ENCODE assay signal across 10 mouse cellular contexts in genomic region chr7:25417597-25417996, GRCm38 (mm10). TPM values are rescaled to one million over a fixed set of nuclear protein-coding genes. Genes with fewer than 3 reads are reported as not detected.
A peak's percentile ranks its signal among the peaks of the same experiment; 100 is the strongest.
DNase-seq lines count a peak whose midpoint lies in the region; ATAC-seq and TF ChIP-seq lines count a peak whose summit lies in the region.
"Had no signal": no experiment of that assay in that cellular context is flagged by ENCODE, and none has a peak within 500 bp of the region (broad histone marks: within the 10 kb centered on the region; RNA-seq: fewer than 3 reads in every experiment).

No protein-coding gene starts in this region.

- WGBS in liver, embryonic 12.5 days (ENCODE audit: insufficient replicate concordance), result 45% methylated on average over 1 of the region's 1 CpGs
- 78% methylated on average over 1 of the region's 1 CpGs for WGBS in forebrain, embryonic 11.5 days

- TF ChIP-seq CTCF in MEL (IDR thresholded peaks at IDR 0.05 in 2 of 3, conservative IDR thresholded peaks at IDR 0.05 in 1 of 3; ENCODE audit: control insufficient read depth in 1 of 3, insufficient read depth in 1 of 3, low read depth in 2 of 3, low read length in 3 of 3, poor library complexity in 1 of 3, severe bottlenecking in 1 of 3), result peak; percentile 47 to 67 (median 56)

- DNase-seq in liver, result peak; percentile 32
- DNase-seq in MEL (ENCODE audit: low read depth, low spot score), result peak; percentile 67
- peak; percentile 46 for DNase-seq in brain, adult 2 months (ENCODE audit: low read depth, low spot score)
- DNase-seq in retina, embryonic 14.5 days (ENCODE audit: low spot score), result peak; percentile 64
- DNase-seq in forebrain, embryonic 11.5 days (ENCODE audit: low spot score), result no peak

- TF ChIP-seq RAD21 in MEL (IDR thresholded peaks at IDR 0.05; ENCODE audit: low read depth, low read length), result peak; percentile 56

- no peak for ATAC-seq in liver, embryonic 12.5 days
- no peak for ATAC-seq in erythroid progenitor cell, adult 5-6 weeks (replicated peaks; ENCODE audit: low FRiP score, poor library complexity, severe bottlenecking)
- ATAC-seq in forebrain, embryonic 11.5 days (replicated peaks; ENCODE audit: low FRiP score), result no peak
- ATAC-seq: intestine, embryonic 16.5 days had no signal

- no peaks in the 10 kb centered on the region for H3K36me3 ChIP-seq in liver, embryonic 12.5 days
- no peaks in the 10 kb centered on the region for H3K36me3 ChIP-seq in MEL (ENCODE audit: control insufficient read depth in 1 of 2, insufficient read depth in 2 of 2, low read length in 2 of 2)
- H3K36me3 ChIP-seq in forebrain, embryonic 11.5 days (ENCODE audit: control insufficient read depth, insufficient read depth, low read length), result no peaks in the 10 kb centered on the region
- H3K36me3 ChIP-seq: stomach, embryonic 15.5 days had no signal

- H3K27ac ChIP-seq in liver, embryonic 12.5 days, result no peak overlapping the region
- no peak overlapping the region for H3K27ac ChIP-seq in MEL (ENCODE audit: control insufficient read depth, low read depth, low read length)
- no peak overlapping the region for H3K27ac ChIP-seq in forebrain, embryonic 11.5 days (ENCODE audit: low read depth, low read length)
- H3K27ac ChIP-seq: stomach, embryonic 15.5 days had no signal

- TF ChIP-seq POLR2A in MEL (IDR thresholded peaks at IDR 0.05; ENCODE audit: control insufficient read depth in 1 of 2, insufficient read depth in 1 of 2, low read depth in 1 of 2, low read length in 2 of 2, poor library complexity in 1 of 2), result no peak

- H3K4me1 ChIP-seq in liver, embryonic 12.5 days, result no peaks in the 10 kb centered on the region
- H3K4me1 ChIP-seq in MEL (ENCODE audit: control insufficient read depth in 1 of 2, insufficient read depth in 2 of 2, low read length in 2 of 2), result no peaks in the 10 kb centered on the region
- H3K4me1 ChIP-seq in forebrain, embryonic 11.5 days (replicated peaks; ENCODE audit: control insufficient read depth, insufficient read depth, low read length), result no peaks in the 10 kb centered on the region
- H3K4me1 ChIP-seq: stomach, embryonic 15.5 days had no signal

- H3K79me2 ChIP-seq in MEL (ENCODE audit: control insufficient read depth, insufficient read depth, low read length, poor library complexity), result no peaks in the 10 kb centered on the region

- H3K27me3 ChIP-seq in liver, embryonic 12.5 days (replicated peaks), result peaks cover 10% of the 10 kb centered on the region
- no peaks in the 10 kb centered on the region for H3K27me3 ChIP-seq in MEL (ENCODE audit: control insufficient read depth in 1 of 2, insufficient read depth in 2 of 2, low read length in 2 of 2)
- H3K27me3 ChIP-seq in forebrain, embryonic 11.5 days (ENCODE audit: control insufficient read depth, insufficient read depth, low read length), result no peaks in the 10 kb centered on the region
- H3K27me3 ChIP-seq: stomach, embryonic 15.5 days had no signal

- TF ChIP-seq EP300 in MEL (IDR thresholded peaks at IDR 0.05; ENCODE audit: low read depth in 1 of 2, low read length in 2 of 2), result no peak

- no peaks in the 10 kb centered on the region for H3K9me3 ChIP-seq in liver, embryonic 12.5 days (replicated peaks)
- no peaks in the 10 kb centered on the region for H3K9me3 ChIP-seq in MEL (replicated peaks; ENCODE audit: insufficient read depth, low read length)
- no peaks in the 10 kb centered on the region for H3K9me3 ChIP-seq in forebrain, embryonic 11.5 days (ENCODE audit: control insufficient read depth, low read length)
- H3K9me3 ChIP-seq: stomach, embryonic 15.5 days had no signal

- no peak overlapping the region for H3K9ac ChIP-seq in liver, embryonic 12.5 days
- no peak overlapping the region for H3K9ac ChIP-seq in MEL (ENCODE audit: control insufficient read depth, low read depth, low read length, poor library complexity, severe bottlenecking)
- H3K9ac ChIP-seq in forebrain, embryonic 11.5 days (ENCODE audit: low read length), result no peak overlapping the region
- H3K9ac ChIP-seq: stomach, embryonic 15.5 days had no signal

- H3K4me3 ChIP-seq in liver, embryonic 12.5 days, result no peak overlapping the region
- no peak overlapping the region for H3K4me3 ChIP-seq in MEL (ENCODE audit: control insufficient read depth in 1 of 2, insufficient read depth in 1 of 2, low read depth in 2 of 2, low read length in 2 of 2)
- H3K4me3 ChIP-seq in forebrain, embryonic 11.5 days (ENCODE audit: low read depth, low read length), result no peak overlapping the region
- H3K4me3 ChIP-seq: stomach, embryonic 15.5 days had no signal

- no peak overlapping the region for H3K4me2 ChIP-seq in liver, embryonic 12.5 days
- H3K4me2 ChIP-seq in forebrain, embryonic 11.5 days (ENCODE audit: low read depth, low read length, severe bottlenecking), result no peak overlapping the region
- H3K4me2 ChIP-seq: stomach, embryonic 15.5 days had no signal

TF ChIP-seq in MEL, 35 proteins besides CTCF, POLR2A, EP300 and RAD21:
- peak; percentile 72 for TF ChIP-seq SMC3 (IDR thresholded peaks at IDR 0.05; ENCODE audit: low read depth, low read length)
- no peak for TF ChIP-seq HCFC1 (IDR thresholded peaks at IDR 0.05; ENCODE audit: low read depth, low read length)
- peak; percentile 48 for TF ChIP-seq ZC3H11A (IDR thresholded peaks at IDR 0.05; ENCODE audit: low read depth, low read length)

RNA-seq across cellular contexts. Expression of gene Cxcl17, which starts 4.9 kb away (rescaled TPM):
- 0.30 TPM in 1 of 2 replicates, not detected in the other for polyA plus RNA-seq in liver, embryonic 12.5 days (2016; fragmentation: Nextera tagmentation; extraction: Ambion mirVana)
- not detected in 2 replicates for total RNA-seq in MEL (2012; rRNA removed)
- polyA plus RNA-seq in MEL (2012; ENCODE audit: insufficient read depth in 1 of 2, insufficient read length in 2 of 2, low read depth in 1 of 2, low replicate concordance in 2 of 2, missing spikeins in 1 of 2), result not detected
- not detected in 2 replicates for total RNA-seq in erythroid progenitor cell, adult 5-6 weeks (2015; ENCODE audit: low replicate concordance)
- not detected in 2 replicates for total RNA-seq in erythroid progenitor cell, adult 5-6 weeks (2017; ENCODE audit: low replicate concordance)
- 0.69 TPM in 1 of 2 replicates, not detected in the other for polyA plus RNA-seq in forebrain, embryonic 11.5 days (2014; fragmentation: Nextera tagmentation; extraction: Ambion mirVana)
- total RNA-seq: common myeloid progenitor, adult 5-6 weeks had no signal

RNA-seq across cellular contexts. Expression of gene Lipe, which starts 19.1 kb away (rescaled TPM):
- 2.9 and 3.3 TPM in 2 replicates for polyA plus RNA-seq in liver, embryonic 12.5 days (2016; fragmentation: Nextera tagmentation; extraction: Ambion mirVana)
- total RNA-seq in MEL (2012; rRNA removed), result 4.1 and 4.5 TPM in 2 replicates
- 10 to 100 TPM in 1 of 2 experiments, not detected in 1; 15.4 TPM for polyA plus RNA-seq in MEL (2012; ENCODE audit: insufficient read depth in 1 of 2, insufficient read length in 2 of 2, low read depth in 1 of 2, low replicate concordance in 2 of 2, missing spikeins in 1 of 2)
- 1.1 and 10.9 TPM in 2 replicates for total RNA-seq in erythroid progenitor cell, adult 5-6 weeks (2015; ENCODE audit: low replicate concordance)
- 0.23 and 13.1 TPM in 2 replicates for total RNA-seq in erythroid progenitor cell, adult 5-6 weeks (2017; ENCODE audit: low replicate concordance)
- polyA plus RNA-seq in forebrain, embryonic 11.5 days (2014; fragmentation: Nextera tagmentation; extraction: Ambion mirVana), result 3.0 and 3.8 TPM in 2 replicates

RNA-seq across cellular contexts. Expression of gene Cnfn, which starts 48.1 kb away (rescaled TPM):
- polyA plus RNA-seq in liver, embryonic 12.5 days (2016; fragmentation: Nextera tagmentation; extraction: Ambion mirVana), result not detected in 2 replicates
- total RNA-seq in MEL (2012; rRNA removed), result not detected in 2 replicates
- polyA plus RNA-seq in MEL (2012; ENCODE audit: insufficient read depth in 1 of 2, insufficient read length in 2 of 2, low read depth in 1 of 2, low replicate concordance in 2 of 2, missing spikeins in 1 of 2), result not detected
- total RNA-seq in erythroid progenitor cell, adult 5-6 weeks (2015; ENCODE audit: low replicate concordance), result not detected in 2 replicates
- total RNA-seq in erythroid progenitor cell, adult 5-6 weeks (2017; ENCODE audit: low replicate concordance), result not detected in 2 replicates
- 0.28 TPM in 1 of 2 replicates, not detected in the other for polyA plus RNA-seq in forebrain, embryonic 11.5 days (2014; fragmentation: Nextera tagmentation; extraction: Ambion mirVana)
- total RNA-seq: common myeloid progenitor, adult 5-6 weeks had no signal

RNA-seq across cellular contexts. Expression of gene Ceacam1, which starts 59.8 kb away (rescaled TPM):
- 1.9 and 2.4 TPM in 2 replicates for polyA plus RNA-seq in liver, embryonic 12.5 days (2016; fragmentation: Nextera tagmentation; extraction: Ambion mirVana)
- 0.27 and 0.46 TPM in 2 replicates for total RNA-seq in MEL (2012; rRNA removed)
- polyA plus RNA-seq in MEL (2012; ENCODE audit: insufficient read depth in 1 of 2, insufficient read length in 2 of 2, low read depth in 1 of 2, low replicate concordance in 2 of 2, missing spikeins in 1 of 2), result 1 to 10 TPM in 1 of 2 experiments, not detected in 1; 1.5 TPM
- total RNA-seq in erythroid progenitor cell, adult 5-6 weeks (2015; ENCODE audit: low replicate concordance), result 52.0 and 58.4 TPM in 2 replicates
- total RNA-seq in erythroid progenitor cell, adult 5-6 weeks (2017; ENCODE audit: low replicate concordance), result 9.5 and 13.3 TPM in 2 replicates
- 0.51 and 0.81 TPM in 2 replicates for polyA plus RNA-seq in forebrain, embryonic 11.5 days (2014; fragmentation: Nextera tagmentation; extraction: Ambion mirVana)
